In genomic region chr9:98773212-98773611, GRCm38 (mm10) we compare ENCODE assay signal across 31 mouse cellular contexts.
"Had no signal": no experiment of that assay in that cellular context is flagged by ENCODE, and none has a peak within 500 bp of the region (broad histone marks: within the 10 kb centered on the region; RNA-seq: fewer than 3 reads in every experiment).

No protein-coding gene starts in this region.

- H3K36me3 ChIP-seq: limb, embryonic 10.5 days; limb, embryonic 12.5 days; limb, embryonic 13.5 days; limb, embryonic 15.5 days; liver, embryonic 12.5 days; liver, embryonic 13.5 days; liver, embryonic 15.5 days; lung, embryonic 15.5 days; midbrain, embryonic 10.5 days; midbrain, embryonic 12.5 days; midbrain, embryonic 13.5 days; midbrain, embryonic 15.5 days had no signal

- H3K4me2 ChIP-seq: limb, embryonic 12.5 days; limb, embryonic 13.5 days; limb, embryonic 15.5 days; liver, embryonic 11.5 days; liver, embryonic 12.5 days; liver, embryonic 13.5 days; liver, embryonic 15.5 days; lung, embryonic 14.5 days; lung, embryonic 15.5 days; midbrain, embryonic 11.5 days; midbrain, embryonic 12.5 days; midbrain, embryonic 13.5 days; midbrain, embryonic 15.5 days had no signal

- DNase-seq: left cerebral cortex, postnatal 4 days; liver; liver, embryonic 13.5 days; liver, postnatal 0 days; lung, adult 18-20 months; lung, adult 2 months; lung, embryonic 14.5 days; lung, postnatal 10 days; lung, postnatal 14 days; lung, postnatal 36 days; lung, postnatal 4 days; midbrain, embryonic 14.5 days had no signal

- H3K27ac ChIP-seq: limb, embryonic 10.5 days; limb, embryonic 12.5 days; limb, embryonic 13.5 days; limb, embryonic 15.5 days; liver, embryonic 12.5 days; liver, embryonic 13.5 days; liver, embryonic 14.5 days; liver, embryonic 15.5 days; lung, embryonic 15.5 days; macrophage; midbrain, embryonic 10.5 days; midbrain, embryonic 12.5 days; midbrain, embryonic 13.5 days; midbrain, embryonic 15.5 days had no signal

- H3K4me3 ChIP-seq: limb, embryonic 10.5 days; limb, embryonic 12.5 days; limb, embryonic 13.5 days; limb, embryonic 15.5 days; liver, embryonic 12.5 days; liver, embryonic 13.5 days; liver, embryonic 15.5 days; lung, embryonic 15.5 days; midbrain, embryonic 10.5 days; midbrain, embryonic 12.5 days; midbrain, embryonic 13.5 days; midbrain, embryonic 15.5 days; myocyte had no signal

- ATAC-seq: liver, embryonic 12.5 days; liver, postnatal 0 days; lung, postnatal 0 days; midbrain, embryonic 13.5 days; midbrain, embryonic 15.5 days; midbrain, embryonic 16.5 days had no signal

- H3K4me1 ChIP-seq: limb, embryonic 10.5 days; limb, embryonic 12.5 days; limb, embryonic 13.5 days; limb, embryonic 15.5 days; liver, embryonic 12.5 days; liver, embryonic 13.5 days; liver, embryonic 15.5 days; lung, embryonic 15.5 days; midbrain, embryonic 10.5 days; midbrain, embryonic 12.5 days; midbrain, embryonic 13.5 days; midbrain, embryonic 15.5 days had no signal

- H3K9me3 ChIP-seq: limb, embryonic 10.5 days; limb, embryonic 12.5 days; limb, embryonic 13.5 days; limb, embryonic 15.5 days; liver, embryonic 12.5 days; liver, embryonic 13.5 days; liver, embryonic 15.5 days; lung, embryonic 15.5 days; megakaryocyte, embryonic 14.5 days; midbrain, embryonic 10.5 days; midbrain, embryonic 12.5 days; midbrain, embryonic 13.5 days; midbrain, embryonic 15.5 days had no signal

- H3K27me3 ChIP-seq: limb, embryonic 12.5 days; limb, embryonic 13.5 days; limb, embryonic 15.5 days; liver, embryonic 12.5 days; liver, embryonic 13.5 days; liver, embryonic 15.5 days; lung, embryonic 15.5 days; megakaryocyte, embryonic 14.5 days; midbrain, embryonic 12.5 days; midbrain, embryonic 13.5 days; midbrain, embryonic 15.5 days had no signal

- H3K9ac ChIP-seq: limb, embryonic 12.5 days; limb, embryonic 13.5 days; limb, embryonic 15.5 days; liver, embryonic 12.5 days; liver, embryonic 13.5 days; liver, embryonic 14.5 days; liver, embryonic 15.5 days; liver, postnatal 0 days; lung, embryonic 14.5 days; lung, embryonic 15.5 days; midbrain, embryonic 12.5 days; midbrain, embryonic 13.5 days; midbrain, embryonic 15.5 days had no signal
